Mouse (Mus musculus) layer of hippocampus, adult 6 months (tissue): ENCODE results near the gene H2-M9. TPM values are rescaled to one million over a fixed set of nuclear protein-coding genes. Genes with fewer than 3 reads are reported as not detected.

Source experiments
- long read RNA-seq, 2 experiments: library from polyadenylated mRNA; unstranded; transcript quantifications; one replicate each; pipeline ENCODE4 v2.0.0; 2019 to 2020
- polyA plus RNA-seq: library from polyadenylated mRNA; unstranded; fragments of <200 nt; fragmentation: Nextera tagmentation; gene quantifications from 2 replicates; pipeline ENCODE4 v1.2.3, GENCODE M21; 2021

The H2-M9 gene
- not detected in 2 replicates for polyA plus RNA-seq
- long read RNA-seq, experiment 1 = 0 reads
- long read RNA-seq, experiment 2 = 0 reads

GRCm38 (mm10) chr17:36642566-36642965 is at the start of gene H2-M9:
TSS of gene H2-M9 (minus strand) at chr17:36642666.

GRCm38 (mm10) chr17:36672119-36672518 is 29.7 kb upstream of the H2-M9 start, which contains the start of gene H2-M1:
TSS of gene H2-M1 (minus strand) at chr17:36672219.

Other genes starting within 250 kb of the H2-M9 start
- not detected in 2 replicates for gene H2-M10.4, start 180.3 kb downstream of the H2-M9 start, polyA plus RNA-seq
- gene H2-M11, start 95.6 kb downstream of the H2-M9 start, polyA plus RNA-seq = not detected in 2 replicates
- not detected in 2 replicates for gene H2-M1, start 29.6 kb upstream of the H2-M9 start, polyA plus RNA-seq
- gene H2-M10.5, start 130.2 kb upstream of the H2-M9 start, polyA plus RNA-seq = not detected in 2 replicates
- gene H2-M10.6, start 169.5 kb upstream of the H2-M9 start, polyA plus RNA-seq = not detected in 2 replicates
- gene Trim26, start 194.5 kb upstream of the H2-M9 start, polyA plus RNA-seq = 10.3 and 11.1 TPM in 2 replicates
- not detected in 2 replicates for gene Trim15, start 224.5 kb upstream of the H2-M9 start, polyA plus RNA-seq
- not detected in 2 replicates for gene Trim10, start 226.9 kb upstream of the H2-M9 start, polyA plus RNA-seq
- not detected in 2 replicates for gene Trim40, start 247.5 kb upstream of the H2-M9 start, polyA plus RNA-seq